Mouse (Mus musculus): Measurements from ENCODE around the gene Rasgrp2. TPM values are rescaled to one million over a fixed set of nuclear protein-coding genes. Genes with fewer than 3 reads are reported as not detected.

The Rasgrp2 gene
- polyA plus RNA-seq, 1 experiment from 2014 or later: 15.2 TPM

DNA sequence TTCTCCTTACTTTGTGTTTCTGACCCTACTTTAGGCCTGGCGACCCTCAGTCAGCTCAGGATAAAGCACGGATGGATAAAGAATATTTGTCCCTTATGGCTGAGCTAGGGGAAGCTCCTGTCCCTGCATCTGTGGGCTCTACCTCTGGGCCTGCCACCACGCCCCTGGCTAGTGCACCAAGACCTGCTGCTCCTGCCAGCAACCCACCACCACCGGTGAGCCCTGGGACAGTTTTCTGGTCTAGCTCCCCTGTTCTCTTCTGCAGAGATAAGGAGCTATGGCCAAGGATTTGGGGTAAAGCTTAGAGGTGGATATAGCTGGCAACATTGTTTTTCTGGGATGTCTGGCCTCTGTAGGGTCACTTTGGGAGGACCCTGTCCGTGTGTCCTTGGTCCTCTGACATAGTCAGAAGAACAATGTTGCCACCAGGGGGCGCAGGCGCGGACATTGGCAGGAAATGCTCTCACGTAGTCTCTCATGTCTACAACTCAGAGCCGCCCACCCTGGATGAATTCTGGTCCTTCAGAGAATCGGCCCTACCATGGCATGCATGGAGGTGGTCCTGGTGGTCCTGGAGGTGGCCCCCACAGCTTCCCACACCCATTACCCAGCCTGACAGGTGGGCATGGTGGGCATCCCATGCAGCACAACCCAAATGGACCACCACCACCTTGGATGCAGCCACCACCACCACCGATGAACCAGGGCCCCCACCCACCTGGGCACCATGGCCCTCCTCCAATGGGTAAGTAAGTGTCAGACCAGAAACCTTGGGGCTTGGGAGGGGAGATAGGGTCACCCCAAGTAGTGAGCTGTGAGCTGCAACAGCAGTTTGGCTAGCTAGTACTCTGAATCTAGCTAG lies 25.4 kb upstream of the Rasgrp2 start:
- no peaks in the 10 kb centered on the region for H3K9me3 ChIP-seq
- no peak overlapping the region for H3K27ac ChIP-seq
- WGBS: 72% methylated on average over 12 of the region's 12 CpGs
- no peaks in the 10 kb centered on the region for H3K4me1 ChIP-seq
- H3K36me3 ChIP-seq: peaks cover 96% of the 10 kb centered on the region
- peak; percentile 49; the same call in 1 of the 2 replicates for ATAC-seq (ENCODE audit: low FRiP score, low read depth)
- H3K27me3 ChIP-seq: no peaks in the 10 kb centered on the region
- H3K4me2 ChIP-seq (replicated peaks): no peak overlapping the region
- H3K9ac ChIP-seq: no peak overlapping the region
- no peak overlapping the region for H3K4me3 ChIP-seq

DNA sequence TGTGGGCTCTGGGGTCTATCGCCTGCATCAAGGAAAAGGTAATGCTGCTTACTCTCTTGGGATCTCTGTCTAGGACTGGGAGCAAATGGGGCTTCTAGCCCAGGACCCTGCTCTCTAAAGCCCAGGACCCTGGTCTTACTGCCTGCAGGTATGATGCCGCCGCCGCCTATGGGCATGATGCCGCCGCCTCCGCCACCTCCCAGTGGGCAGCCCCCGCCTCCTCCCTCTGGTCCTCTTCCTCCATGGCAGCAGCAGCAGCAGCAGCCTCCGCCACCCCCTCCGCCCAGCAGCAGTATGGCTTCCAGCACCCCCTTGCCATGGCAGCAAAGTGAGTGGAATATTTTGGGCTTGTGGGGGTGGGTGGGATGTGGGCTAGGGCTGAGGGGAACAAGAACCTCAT lies 24.6 kb upstream of the Rasgrp2 start:
- H3K27ac ChIP-seq: no peak overlapping the region
- ATAC-seq (ENCODE audit: low FRiP score, low read depth): no peak
- H3K27me3 ChIP-seq: no peaks in the 10 kb centered on the region
- H3K4me2 ChIP-seq (replicated peaks): no peak overlapping the region
- WGBS: 98% methylated on average over 10 of the region's 10 CpGs
- no peak overlapping the region for H3K9ac ChIP-seq
- H3K9me3 ChIP-seq: no peaks in the 10 kb centered on the region
- no peaks in the 10 kb centered on the region for H3K4me1 ChIP-seq
- H3K4me3 ChIP-seq: no peak overlapping the region
- H3K36me3 ChIP-seq: peaks cover 97% of the 10 kb centered on the region

GRCm38 (mm10) chr19:6375423-6376254 lies 23.5 kb upstream of the Rasgrp2 start:
- no peak overlapping the region for H3K4me3 ChIP-seq
- 93% methylated on average over 41 of the region's 42 CpGs for WGBS
- H3K4me2 ChIP-seq (replicated peaks): no peak overlapping the region
- H3K36me3 ChIP-seq: peaks cover 88% of the 10 kb centered on the region
- no peaks in the 10 kb centered on the region for H3K9me3 ChIP-seq
- no peak overlapping the region for H3K9ac ChIP-seq
- no peaks in the 10 kb centered on the region for H3K4me1 ChIP-seq
- H3K27me3 ChIP-seq: no peaks in the 10 kb centered on the region
- H3K27ac ChIP-seq: no peak overlapping the region
- ATAC-seq (ENCODE audit: low FRiP score, low read depth): no peak; the same call in 1 of the 2 replicates

DNA sequence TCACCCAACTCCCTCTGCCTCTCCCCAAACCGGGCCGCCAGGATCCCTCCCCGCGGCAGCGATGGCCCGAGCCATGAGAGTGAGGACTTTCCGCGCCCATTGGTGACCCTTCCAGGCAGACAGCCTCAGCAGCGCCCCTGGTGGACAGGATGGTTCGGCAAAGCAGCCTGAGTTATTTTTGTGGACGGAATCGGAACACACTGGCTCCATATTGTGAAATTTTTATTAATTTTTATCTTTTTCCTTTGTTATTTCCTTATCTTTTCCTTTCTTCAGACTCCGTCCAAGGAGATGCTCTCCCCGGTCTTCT lies 22.9 kb upstream of the Rasgrp2 start:
- Histone ChIP-seq H3K4me1 (no peaks in the 10 kb centered on the region), H3K4me2 (replicated peaks) (no peak overlapping the region), H3K27ac (no peak overlapping the region), H3K4me3 (no peak overlapping the region), H3K27me3 (no peaks in the 10 kb centered on the region), H3K9ac (no peak overlapping the region), H3K36me3 (peaks cover 86% of the 10 kb centered on the region), H3K9me3 (no peaks in the 10 kb centered on the region)
- ATAC-seq (ENCODE audit: low FRiP score, low read depth): no peak
- 78% methylated on average over 14 of the region's 14 CpGs for WGBS

DNA sequence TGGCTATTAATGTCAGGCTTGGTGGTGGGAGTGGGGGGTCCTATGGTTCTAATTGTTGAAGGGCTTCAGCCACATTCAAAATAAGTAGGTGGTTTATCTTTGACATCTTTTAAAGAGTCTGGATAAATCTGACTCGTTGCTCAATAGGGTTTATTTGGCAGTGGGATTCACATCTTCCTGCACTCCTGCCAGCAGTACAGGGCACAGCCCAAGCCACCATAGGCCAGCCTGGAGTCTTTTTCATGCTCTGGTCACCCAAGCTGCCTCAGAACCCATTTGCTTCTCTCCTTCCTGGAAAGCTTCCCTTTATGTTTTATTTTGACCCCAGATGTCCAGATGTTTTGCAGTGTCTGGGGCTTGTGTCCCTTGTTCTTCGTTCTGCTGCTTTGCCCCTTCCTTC lies 22.5 kb upstream of the Rasgrp2 start:
- no peaks in the 10 kb centered on the region for H3K9me3 ChIP-seq
- no peak overlapping the region for H3K9ac ChIP-seq
- H3K4me3 ChIP-seq: no peak overlapping the region
- no peak overlapping the region for H3K4me2 ChIP-seq (replicated peaks)
- whole genome bisulfite sequencing: 83% methylated on average over 2 of the region's 2 CpGs
- no peaks in the 10 kb centered on the region for H3K4me1 ChIP-seq
- ATAC-seq (ENCODE audit: low FRiP score, low read depth): no peak
- no peaks in the 10 kb centered on the region for H3K27me3 ChIP-seq
- H3K36me3 ChIP-seq: peaks cover 82% of the 10 kb centered on the region
- no peak overlapping the region for H3K27ac ChIP-seq

- Histone ChIP-seq H3K4me2 (replicated peaks) (no peak overlapping the region), H3K4me1 (no peaks in the 10 kb centered on the region), H3K27me3 (no peaks in the 10 kb centered on the region), H3K27ac (no peak overlapping the region), H3K9ac (no peak overlapping the region), H3K9me3 (no peaks in the 10 kb centered on the region), H3K36me3 (peaks cover 73% of the 10 kb centered on the region), H3K4me3 (no peak overlapping the region)
- no peak for ATAC-seq (ENCODE audit: low FRiP score, low read depth)
- 80% methylated on average over 11 of the region's 11 CpGs for WGBS
Measured at GRCm38 (mm10) chr19:6377327-6378040, 21.7 kb upstream of the Rasgrp2 start.

- WGBS: 95% methylated on average over 9 of the region's 9 CpGs
Measured at GRCm38 (mm10) chr19:6380411-6381166, 18.6 kb upstream of the Rasgrp2 start.

GRCm38 (mm10) chr19:6381238-6381637 lies 17.9 kb upstream of the Rasgrp2 start:
- Histone ChIP-seq H3K27ac (no peak overlapping the region), H3K9ac (no peak overlapping the region), H3K27me3 (no peaks in the 10 kb centered on the region), H3K4me1 (peaks cover 19% of the 10 kb centered on the region), H3K4me2 (replicated peaks) (no peak overlapping the region), H3K36me3 (peaks cover 37% of the 10 kb centered on the region), H3K9me3 (no peaks in the 10 kb centered on the region), H3K4me3 (no peak overlapping the region)
- ATAC-seq (ENCODE audit: low FRiP score, low read depth): no peak
- 95% methylated on average over 5 of the region's 5 CpGs for WGBS

More at GRCm38 (mm10) chr19:6380411-6381166, 18.6 kb upstream of the Rasgrp2 start:
- Histone ChIP-seq H3K27ac (no peak overlapping the region), H3K4me2 (replicated peaks) (no peak overlapping the region), H3K36me3 (peaks cover 43% of the 10 kb centered on the region), H3K27me3 (no peaks in the 10 kb centered on the region), H3K9me3 (no peaks in the 10 kb centered on the region), H3K4me1 (peaks cover 19% of the 10 kb centered on the region), H3K4me3 (no peak overlapping the region), H3K9ac (no peak overlapping the region)
- ATAC-seq (ENCODE audit: low FRiP score, low read depth): no peak

- Histone ChIP-seq H3K9ac (0 out of 2 replicates have a peak overlapping the region, but pooled peaks have one; percentile 3), H3K9me3 (no peaks in the 10 kb centered on the region), H3K4me1 (peaks cover 19% of the 10 kb centered on the region), H3K36me3 (peaks cover 25% of the 10 kb centered on the region), H3K27ac (no peak overlapping the region), H3K27me3 (no peaks in the 10 kb centered on the region), H3K4me2 (replicated peaks) (no peak overlapping the region), H3K4me3 (no peak overlapping the region)
- no peak for ATAC-seq (ENCODE audit: low FRiP score, low read depth)
- 76% methylated on average over 4 of the region's 4 CpGs for WGBS
Measured at GRCm38 (mm10) chr19:6382323-6382924, 16.7 kb upstream of the Rasgrp2 start.

DNA sequence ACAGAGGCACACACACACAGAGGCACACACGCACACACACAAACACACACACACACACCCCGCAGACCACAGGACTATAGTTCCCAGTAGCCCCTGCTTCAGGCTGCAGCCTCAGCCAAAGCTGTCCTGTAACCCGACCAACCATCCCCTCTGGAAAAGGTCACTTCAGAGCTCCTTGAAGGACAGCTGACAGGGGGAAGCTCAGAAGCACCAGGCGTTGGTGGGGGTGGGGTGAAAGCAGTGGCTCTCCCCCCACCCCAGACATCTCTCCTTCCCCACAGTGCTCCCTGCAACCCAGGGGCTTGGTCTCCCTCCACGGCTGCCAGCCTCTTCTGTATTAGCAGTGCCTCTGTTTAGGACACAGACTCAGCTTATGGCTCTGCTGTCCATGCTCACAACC lies 15.7 kb upstream of the Rasgrp2 start:
- Histone ChIP-seq H3K4me3 (no peak overlapping the region), H3K27me3 (no peaks in the 10 kb centered on the region)

GRCm38 (mm10) chr19:6384128-6384527 lies 15.0 kb upstream of the Rasgrp2 start, which contains the start of gene Pygm:
Gene Pygm, plus strand, starts transcription at chr19:6384399.
- Histone ChIP-seq H3K4me3 (no peak within 1 kb of the TSS), H3K36me3 (peaks cover 8% of the 10 kb centered on the region), H3K4me2 (replicated peaks) (peak within 1 kb of the TSS; percentile 17; the same call in 1 of the 2 replicates), H3K27me3 (peaks cover 6% of the 10 kb centered on the region), H3K9me3 (no peaks in the 10 kb centered on the region), H3K4me1 (peaks cover 21% of the 10 kb centered on the region), H3K9ac (no peak within 1 kb of the TSS), H3K27ac (peak within 1 kb of the TSS; percentile 48)
- peak; percentile 68 for ATAC-seq (ENCODE audit: low FRiP score, low read depth)
- WGBS: 17% methylated on average over 7 of the region's 7 CpGs

More for the DNA sequence above, 15.7 kb upstream of the Rasgrp2 start:
- H3K9me3 ChIP-seq: no peaks in the 10 kb centered on the region
- H3K4me1 ChIP-seq: peaks cover 19% of the 10 kb centered on the region
- H3K9ac ChIP-seq: no peak overlapping the region
- no peak for ATAC-seq (ENCODE audit: low FRiP score, low read depth)
- peak overlapping the region; percentile 48 for H3K27ac ChIP-seq
- peaks cover 15% of the 10 kb centered on the region for H3K36me3 ChIP-seq
- no peak overlapping the region; the same call in 1 of the 2 replicates for H3K4me2 ChIP-seq (replicated peaks)
- WGBS: 45% methylated on average over 5 of the region's 5 CpGs
